Mouse (Mus musculus): ENCODE data around the gene Utp6.

Gene Utp6

GRCm38 (mm10) chr11:79961346-79962124, 655 bp downstream of the Utp6 start:
- peak; percentile 16 to 36 for DNase-seq

- no peak for DNase-seq
Observed at GRCm38 (mm10) chr11:79947265-79947664, 14.9 kb downstream of the Utp6 start.

- DNase-seq = no peak
Observed at GRCm38 (mm10) chr11:79943601-79944000, 18.6 kb downstream of the Utp6 start.

GRCm38 (mm10) chr11:79943136-79943535, 19.1 kb downstream of the Utp6 start:
- DNase-seq = no peak

GRCm38 (mm10) chr11:79935766-79936165, 26.4 kb downstream of the Utp6 start:
- no peak for DNase-seq

GRCm38 (mm10) chr11:79922766-79923165, 39.4 kb downstream of the Utp6 start:
- DNase-seq = no peak

- no peak for DNase-seq
Observed at GRCm38 (mm10) chr11:79922157-79922556, 40.0 kb downstream of the Utp6 start.

- peak in 1 of 2 experiments; percentile 12 for DNase-seq
Observed at GRCm38 (mm10) chr11:79920505-79921025, 41.6 kb downstream of the Utp6 start.

GRCm38 (mm10) chr11:79919685-79920504, 42.3 kb downstream of the Utp6 start:
- peak; percentile 88 to 91 for DNase-seq

GRCm38 (mm10) chr11:79915696-79916349, 46.4 kb downstream of the Utp6 start:
- no peak for DNase-seq

- peak; percentile 28 to 41 for DNase-seq
Observed at GRCm38 (mm10) chr11:79908600-79909483, 53.3 kb downstream of the Utp6 start.

- no peak for DNase-seq
Observed at GRCm38 (mm10) chr11:79906920-79907319, 55.3 kb downstream of the Utp6 start.

- no peak for DNase-seq
Observed at GRCm38 (mm10) chr11:79902881-79903481, 59.2 kb downstream of the Utp6 start.

- DNase-seq = no peak
Observed at GRCm38 (mm10) chr11:79901146-79901545, 61.0 kb downstream of the Utp6 start.

- DNase-seq = no peak
Observed at GRCm38 (mm10) chr11:79892259-79892658, 69.9 kb downstream of the Utp6 start.

- no peak for DNase-seq
Observed at GRCm38 (mm10) chr11:79890822-79891221, 71.4 kb downstream of the Utp6 start.

GRCm38 (mm10) chr11:79886961-79887360, 75.2 kb downstream of the Utp6 start:
- DNase-seq = no peak

GRCm38 (mm10) chr11:79886395-79886794, 75.8 kb downstream of the Utp6 start:
- no peak for DNase-seq

- DNase-seq = peak; percentile 31 to 57
Observed at GRCm38 (mm10) chr11:79885713-79886393, 76.3 kb downstream of the Utp6 start.

GRCm38 (mm10) chr11:79884784-79885183, 77.4 kb downstream of the Utp6 start:
- no peak for DNase-seq

Data from kidney, postnatal 4 days (tissue).